Mouse (Mus musculus) ES-Bruce4 (cell line): ENCODE measurements around the gene Neurl1b.
A peak's percentile ranks its signal among the peaks of the same experiment; 100 is the strongest.

Source experiments
- CTCF ChIP-seq: IDR thresholded peaks from one replicate; pipeline ENCODE4 v1.8.1; 2011; ENCODE audit warnings: low read depth, low read length
- EP300 ChIP-seq: IDR thresholded peaks from 2 replicates; pipeline ENCODE4 v1.6.1; 2011; ENCODE audit warnings: low read depth, low read length; ENCODE audit not compliant: insufficient read depth
- POLR2A ChIP-seq: IDR thresholded peaks from one replicate; pipeline ENCODE4 v1.8.1; 2011; ENCODE audit warnings: low read length; ENCODE audit not compliant: insufficient read depth

GRCm38 (mm10) chr17:26490072-26490471 lies 75.4 kb downstream of the Neurl1b start:
- TF ChIP-seq EP300 (0 out of 2 replicates have a peak, but pooled peaks have one; percentile 49), CTCF (no peak), POLR2A (no peak)
